Mouse (Mus musculus) heart, adult 2 months (tissue): ENCODE results near the gene Arnt2. TPM values are rescaled to one million over a fixed set of nuclear protein-coding genes. Genes with fewer than 3 reads are reported as not detected.

Experiments
- DNase-seq, 2 experiments: peaks; one replicate each; pipeline ENCODE4 v3.0.0; 2021
- H3K27ac ChIP-seq: fragments of 200-600 bp; 2 replicates; pipeline ENCODE4 v1.8.1; 2022
- H3K27me3 ChIP-seq: fragments of 200-500 bp; 2 replicates; pipeline ENCODE4 v1.6.1; 2012; ENCODE audit warnings: mild to moderate bottlenecking, low read length, inconsistent platforms, mixed read lengths; ENCODE audit not compliant: control insufficient read depth, insufficient read depth
- H3K36me3 ChIP-seq: fragments of 200-500 bp; 2 replicates; pipeline ENCODE4 v1.6.1; 2012; ENCODE audit warnings: low read length, inconsistent platforms; ENCODE audit not compliant: control insufficient read depth, insufficient read depth
- H3K4me1 ChIP-seq: fragments of 200-500 bp; 2 replicates; pipeline ENCODE4 v1.6.1; 2011; ENCODE audit warnings: low read length; ENCODE audit not compliant: control insufficient read depth, insufficient read depth
- H3K4me3 ChIP-seq: fragments of 200-600 bp; 2 replicates; pipeline ENCODE4 v1.8.1; 2022
- H3K79me2 ChIP-seq: fragments of 200-500 bp; replicated peaks from 2 replicates; pipeline ENCODE4 v1.6.1; 2012; ENCODE audit warnings: mild to moderate bottlenecking, inconsistent platforms, low read length, moderate library complexity, mixed read lengths; ENCODE audit not compliant: control insufficient read depth, insufficient read depth
- H3K9ac ChIP-seq: fragments of 200-500 bp; 2 replicates; pipeline ENCODE4 v1.6.1; 2012; ENCODE audit warnings: low read depth, mild to moderate bottlenecking, control low read depth, inconsistent platforms, low read length, mixed read lengths
- CTCF ChIP-seq: fragments of 200-600 bp; IDR thresholded peaks from 2 replicates; pipeline ENCODE4 v1.8.1; 2022; ENCODE audit warnings: antibody characterized with exemption, mild to moderate bottlenecking, moderate library complexity
- EP300 ChIP-seq: fragments of 200-500 bp; IDR thresholded peaks from 2 replicates; pipeline ENCODE4 v1.6.1; 2011; ENCODE audit warnings: low read depth, low read length, control low read depth; ENCODE audit not compliant: insufficient read depth
- POLR2A ChIP-seq: fragments of 200-500 bp; IDR thresholded peaks from 2 replicates; pipeline ENCODE4 v1.6.1; 2011; ENCODE audit warnings: mild to moderate bottlenecking, low read depth, low read length, control low read depth; ENCODE audit not compliant: insufficient read depth
- WGBS: fragments of 180-500 bp; shearing (Covaris S2); methylation state at CpG from one replicate; pipeline ENCODE4 v1.1.7; 2018; 5-methylcytosine and 5-hydroxymethylcytosine counted together
- intact Hi-C: fragments of 180-260 bp; cut with DNase I; formaldehyde crosslinking; loops from one replicate; pipeline ENCODE4 v1.15.1; 2025
- polyA plus RNA-seq: library from polyadenylated mRNA; depleted of rRNA; stranded (reverse); fragments of >200 nt; gene quantifications from 2 replicates; pipeline ENCODE4 v1.2.3, GENCODE M21; 2012
- total RNA-seq, 2 experiments: library from RNA; stranded (reverse); gene quantifications; 2 replicates each; pipeline ENCODE4 v1.2.3; 2021

Arnt2 gene
- total and polyA plus RNA-seq, 3 experiments: 0.34 to 0.91 (median 0.70) TPM

GRCm38 (mm10) chr7:84336580-84336886 is 73.4 kb downstream of the Arnt2 start:
- H3K79me2 ChIP-seq: no peaks in the 10 kb centered on the region
- no peaks in the 10 kb centered on the region for H3K36me3 ChIP-seq
- intact Hi-C loops: no loop called here
- WGBS: 44% methylated on average over 2 of the region's 2 CpGs
- DNase-seq: no peak
- H3K9ac ChIP-seq: no peak overlapping the region
- peaks cover 9% of the 10 kb centered on the region; the same call in 1 of the 2 replicates for H3K4me1 ChIP-seq
- H3K27ac ChIP-seq: no peak overlapping the region
- no peaks in the 10 kb centered on the region for H3K27me3 ChIP-seq
- H3K4me3 ChIP-seq: no peak overlapping the region
- TF ChIP-seq POLR2A: no peak
- no peak for TF ChIP-seq EP300
- TF ChIP-seq CTCF: no peak

GRCm38 (mm10) chr7:84335766-84336579 is 74.0 kb downstream of the Arnt2 start:
- Histone ChIP-seq H3K4me3 (no peak overlapping the region), H3K36me3 (no peaks in the 10 kb centered on the region), H3K27me3 (no peaks in the 10 kb centered on the region), H3K79me2 (no peaks in the 10 kb centered on the region), H3K9ac (no peak overlapping the region), H3K4me1 (peaks cover 9% of the 10 kb centered on the region; the same call in 1 of the 2 replicates), H3K27ac (no peak overlapping the region)
- intact Hi-C loops: no loop called here
- TF ChIP-seq EP300 (no peak), POLR2A (no peak), CTCF (no peak)
- 55% methylated on average over 6 of the region's 6 CpGs for WGBS
- DNase-seq: no peak

GRCm38 (mm10) chr7:84333996-84334395 is 76.0 kb downstream of the Arnt2 start:
- no peaks in the 10 kb centered on the region for H3K79me2 ChIP-seq
- TF ChIP-seq POLR2A (no peak), CTCF (no peak), EP300 (no peak)
- no peaks in the 10 kb centered on the region for H3K36me3 ChIP-seq
- no peak for DNase-seq
- peaks cover 7% of the 10 kb centered on the region; the same call in 1 of the 2 replicates for H3K4me1 ChIP-seq
- H3K9ac ChIP-seq: no peak overlapping the region
- H3K27me3 ChIP-seq: no peaks in the 10 kb centered on the region
- intact Hi-C loops: no loop called here
- no peak overlapping the region for H3K4me3 ChIP-seq
- no peak overlapping the region for H3K27ac ChIP-seq
- 52% methylated on average over 3 of the region's 3 CpGs for WGBS

- Histone ChIP-seq H3K4me1 (peaks cover 3% of the 10 kb centered on the region; the same call in 1 of the 2 replicates), H3K27me3 (no peaks in the 10 kb centered on the region), H3K36me3 (no peaks in the 10 kb centered on the region), H3K4me3 (no peak overlapping the region), H3K79me2 (no peaks in the 10 kb centered on the region), H3K9ac (no peak overlapping the region), H3K27ac (no peak overlapping the region)
- whole genome bisulfite sequencing: 40% methylated on average over 11 of the region's 11 CpGs
- no peak for TF ChIP-seq CTCF
- TF ChIP-seq EP300: no peak
- TF ChIP-seq POLR2A: no peak
- intact Hi-C loops: no loop called here
- DNase-seq: no peak
Observed at GRCm38 (mm10) chr7:84332295-84333168, 77.4 kb downstream of the Arnt2 start.

- no peak for DNase-seq
- 28% methylated on average over 1 of the region's 1 CpGs for WGBS
- TF ChIP-seq EP300 (no peak), CTCF (no peak), POLR2A (no peak)
- Histone ChIP-seq H3K4me3 (no peak overlapping the region), H3K27ac (no peak overlapping the region), H3K79me2 (no peaks in the 10 kb centered on the region), H3K36me3 (no peaks in the 10 kb centered on the region), H3K9ac (no peak overlapping the region), H3K4me1 (no peaks in the 10 kb centered on the region; the same call in 1 of the 2 replicates), H3K27me3 (no peaks in the 10 kb centered on the region)
- intact Hi-C loops: no loop called here
Observed at GRCm38 (mm10) chr7:84329174-84329583, 80.8 kb downstream of the Arnt2 start.

- Histone ChIP-seq H3K36me3 (no peaks in the 10 kb centered on the region), H3K27me3 (no peaks in the 10 kb centered on the region), H3K9ac (no peak overlapping the region), H3K79me2 (no peaks in the 10 kb centered on the region), H3K4me3 (no peak overlapping the region), H3K4me1 (no peaks in the 10 kb centered on the region; the same call in 1 of the 2 replicates), H3K27ac (no peak overlapping the region)
- TF ChIP-seq POLR2A (no peak), EP300 (no peak), CTCF (no peak)
- intact Hi-C loops: no loop called here
- no peak for DNase-seq
- 38% methylated on average over 1 of the region's 1 CpGs for WGBS
Observed at GRCm38 (mm10) chr7:84328770-84329169, 81.2 kb downstream of the Arnt2 start.
